Mouse (Mus musculus) ES-E14 (cell line): ENCODE results near the gene Fgd6. TPM values are rescaled to one million over a fixed set of nuclear protein-coding genes. Genes with fewer than 3 reads are reported as not detected.

Experiments used
- DNase-seq: peaks from one replicate; pipeline ENCODE4 v3.0.0-alpha.2; 2013; ENCODE audit warnings: low read depth, low spot score
- H3K27ac ChIP-seq: 2 replicates; pipeline ENCODE4 v1.5.1; 2012; ENCODE audit warnings: low read depth, mild to moderate bottlenecking, low read length, moderate library complexity, mixed read lengths; ENCODE audit not compliant: poor library complexity, insufficient read depth, severe bottlenecking
- H3K36me3 ChIP-seq: 2 replicates; pipeline ENCODE4 v1.6.1; 2012; ENCODE audit warnings: mild to moderate bottlenecking, low read length, moderate library complexity, mixed read lengths; ENCODE audit not compliant: control insufficient read depth, poor library complexity, insufficient read depth, severe bottlenecking
- H3K4me1 ChIP-seq, 2 experiments: fragments of 150-350 bp in 1 of 2; sonication (generic) in 1 of 2; 2 replicates each; pipeline ENCODE4 v1.6.1; 2012; ENCODE audit warnings: low read length in 2 of 2, mild to moderate bottlenecking in 1 of 2, mixed read lengths in 1 of 2; ENCODE audit not compliant: control insufficient read depth in 2 of 2, insufficient read depth in 2 of 2, poor library complexity in 1 of 2
- H3K4me3 ChIP-seq, 2 experiments: fragments of 150-350 bp in 1 of 2; sonication (generic) in 1 of 2; 2 replicates each; pipeline ENCODE4 v1.5.1; 2012; ENCODE audit warnings: low read length in 2 of 2, low read depth in 1 of 2, mild to moderate bottlenecking in 1 of 2, mixed read lengths in 1 of 2; ENCODE audit not compliant: insufficient read depth in 1 of 2, poor library complexity in 1 of 2, severe bottlenecking in 1 of 2
- H3K9ac ChIP-seq: 2 replicates; pipeline ENCODE4 v1.6.1; 2012; ENCODE audit warnings: low read depth, mild to moderate bottlenecking, low read length, mixed read lengths; ENCODE audit not compliant: poor library complexity, insufficient read depth, severe bottlenecking
- H3K9me3 ChIP-seq: fragments of 150-350 bp; sonication (generic); 2 replicates; pipeline ENCODE4 v1.6.1; 2012; ENCODE audit warnings: low read depth, mild to moderate bottlenecking, low read length; ENCODE audit not compliant: control insufficient read depth, insufficient read depth
- CHD2 ChIP-seq: IDR thresholded peaks from 2 replicates; pipeline ENCODE4 v1.6.1; 2014; ENCODE audit warnings: mild to moderate bottlenecking, low read depth, low read length, inconsistent platforms
- HCFC1 ChIP-seq: IDR thresholded peaks from 2 replicates; pipeline ENCODE4 v1.6.1; 2012; ENCODE audit warnings: low read length, inconsistent platforms, borderline replicate concordance; ENCODE audit not compliant: insufficient read depth
- MAFK ChIP-seq: IDR thresholded peaks from 2 replicates; pipeline ENCODE4 v1.6.1; 2014; ENCODE audit warnings: mild to moderate bottlenecking, low read depth, low read length, inconsistent platforms; ENCODE audit not compliant: insufficient read depth
- ZC3H11A ChIP-seq: IDR thresholded peaks from 2 replicates; pipeline ENCODE4 v1.6.1; 2012; ENCODE audit warnings: low read depth, mild to moderate bottlenecking, inconsistent platforms, low read length, borderline replicate concordance
- ZNF384 ChIP-seq: IDR thresholded peaks from 2 replicates; pipeline ENCODE4 v1.6.1; 2012; ENCODE audit warnings: low read depth, low read length, inconsistent platforms
- in situ Hi-C, 2 experiments: fragments of 600-800 bp; cut with MboI; formaldehyde crosslinking; loops; one replicate each; pipeline ENCODE4 v1.15.1; 2025; ENCODE audit warnings: low sequenced_read_pairs in 2 of 2, inconsistent platforms in 1 of 2; ENCODE audit not compliant: unreplicated experiment in 2 of 2
- total RNA-seq: library from RNA; depleted of rRNA; stranded (reverse); fragments of 300-350 nt; gene quantifications from 2 replicates; pipeline ENCODE4 v1.2.3, GENCODE M21; 2012

Gene Fgd6
- total RNA-seq, 1 experiment = 4.4 TPM

DNA sequence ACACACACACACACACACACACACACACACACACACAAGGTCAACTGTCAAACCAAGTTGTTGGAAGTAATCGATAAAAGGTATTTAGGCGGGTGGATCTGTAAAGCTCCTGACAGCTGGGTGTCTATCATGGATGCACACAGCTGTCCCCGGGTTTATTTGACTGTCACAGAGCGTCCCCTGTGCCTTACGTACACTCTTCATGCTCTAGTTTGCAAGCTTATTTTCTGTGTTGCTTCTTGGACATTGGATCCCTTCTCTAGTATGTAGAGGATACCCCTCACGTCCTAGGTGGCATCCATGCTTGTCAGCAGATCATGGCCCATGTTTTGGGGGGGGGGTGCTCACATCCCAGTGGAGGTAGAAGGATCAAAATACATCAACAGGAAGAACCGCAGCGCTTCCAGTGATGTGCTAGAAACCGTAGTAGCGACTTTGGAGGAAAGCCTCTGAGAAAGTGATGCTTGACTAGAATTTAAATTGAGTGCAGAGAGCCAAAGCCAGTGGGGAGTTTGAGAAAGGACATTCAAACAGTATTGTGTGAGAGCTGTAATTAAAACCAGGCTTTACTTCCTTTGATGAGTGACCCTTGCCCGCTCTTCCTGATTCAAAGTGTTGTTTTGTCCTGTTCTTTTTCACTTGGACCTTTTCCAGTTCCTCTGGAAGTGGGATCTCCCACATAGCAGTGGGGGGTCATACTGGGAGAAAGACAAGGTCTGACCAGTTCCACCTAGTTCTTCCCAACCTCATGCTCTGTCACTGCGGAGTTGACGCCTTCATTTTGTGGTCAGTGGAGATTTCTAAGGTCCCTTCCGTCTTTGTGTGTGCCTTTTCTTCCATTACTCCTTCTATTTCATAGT, 41.4 kb downstream of the Fgd6 start:
- TF ChIP-seq CHD2 (no peak), ZC3H11A (no peak), ZNF384 (no peak), MAFK (no peak)
- no peak overlapping the region for H3K4me3 ChIP-seq
- no peaks in the 10 kb centered on the region for H3K9me3 ChIP-seq
- H3K36me3 ChIP-seq = no peaks in the 10 kb centered on the region
- 0 out of 4 replicates have a peak, but pooled peaks cover 0 to 2% of the 10 kb centered on the region in 2 experiments for H3K4me1 ChIP-seq
- DNase-seq = no peak
- H3K9ac ChIP-seq = no peak overlapping the region
- in situ Hi-C loops = no loop called here
- H3K27ac ChIP-seq = no peak overlapping the region

DNA sequence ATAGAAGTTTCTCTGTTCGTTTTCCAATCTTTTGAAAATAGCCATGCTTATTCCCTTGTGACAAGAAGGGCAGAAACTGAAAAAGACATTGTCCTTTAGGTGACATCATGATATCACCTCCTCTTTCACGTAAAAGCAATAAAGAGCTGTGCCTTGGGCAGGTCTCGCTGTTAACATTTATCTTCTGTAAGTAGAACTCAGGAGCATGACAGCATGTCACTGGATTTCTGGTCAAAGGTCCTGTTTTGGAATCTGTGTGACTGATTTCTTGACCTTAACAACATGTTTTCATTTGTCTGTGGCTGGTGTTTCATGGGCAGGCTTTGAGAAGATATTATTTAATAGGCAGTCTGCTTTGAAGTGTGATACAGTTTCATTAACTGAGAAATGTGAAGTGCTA, 44.9 kb downstream of the Fgd6 start:
- Histone ChIP-seq H3K27ac (no peak overlapping the region), H3K9me3 (no peaks in the 10 kb centered on the region), H3K9ac (no peak overlapping the region), H3K36me3 (no peaks in the 10 kb centered on the region), H3K4me3 (no peak overlapping the region), H3K4me1 (no peaks in the 10 kb centered on the region)
- DNase-seq = no peak
- in situ Hi-C loops = no loop called here
- TF ChIP-seq MAFK = no peak
- no peak for TF ChIP-seq HCFC1
- TF ChIP-seq CHD2 = no peak
- no peak for TF ChIP-seq ZC3H11A
- TF ChIP-seq ZNF384 = no peak

GRCm38 (mm10) chr10:94082040-94082734, 46.4 kb downstream of the Fgd6 start:
- Histone ChIP-seq H3K9ac (no peak overlapping the region), H3K9me3 (no peaks in the 10 kb centered on the region), H3K4me1 (0 out of 4 replicates have a peak, but pooled peaks cover 0 to 2% of the 10 kb centered on the region in 2 experiments), H3K4me3 (no peak overlapping the region), H3K36me3 (peaks cover 2% of the 10 kb centered on the region; the same call in 1 of the 2 replicates), H3K27ac (no peak overlapping the region)
- DNase-seq = no peak
- TF ChIP-seq MAFK (no peak), ZNF384 (no peak), CHD2 (no peak), ZC3H11A (no peak), HCFC1 (no peak)
- in situ Hi-C loops = no loop called here

GRCm38 (mm10) chr10:94086315-94086714, 50.5 kb downstream of the Fgd6 start:
- H3K36me3 ChIP-seq = peaks cover 2% of the 10 kb centered on the region; the same call in 1 of the 2 replicates
- DNase-seq = no peak
- no peaks in the 10 kb centered on the region for H3K9me3 ChIP-seq
- no peak overlapping the region for H3K4me3 ChIP-seq
- no peak overlapping the region for H3K9ac ChIP-seq
- TF ChIP-seq HCFC1 = no peak
- no peak for TF ChIP-seq MAFK
- TF ChIP-seq ZC3H11A = no peak
- no peak for TF ChIP-seq ZNF384
- TF ChIP-seq CHD2 = no peak
- H3K27ac ChIP-seq = no peak overlapping the region
- H3K4me1 ChIP-seq = 0 out of 4 replicates have a peak, but pooled peaks cover 0 to 2% of the 10 kb centered on the region in 2 experiments
- in situ Hi-C loops = no loop called here
